Mouse (Mus musculus) neutrophil, adult 5-6 weeks (primary cell): Measurements from ENCODE around the gene Tyms. TPM values are rescaled to one million over a fixed set of nuclear protein-coding genes. Genes with fewer than 3 reads are reported as not detected.

Source experiments
- total RNA-seq: library from RNA; stranded (forward); fragments of 200-1000 nt; gene quantifications from 2 replicates; pipeline ENCODE4 v1.2.3, GENCODE M21; 2017

The Tyms gene
- total RNA-seq, 1 experiment from 2014 or later, result 5.4 TPM

Other genes with a start within 250 kb of the Tyms start
- 1.0 and 1.1 TPM in 2 replicates for gene Il6, start 60.5 kb downstream of the Tyms start, total RNA-seq
- not detected in 2 replicates for gene Garem2, start 31.5 kb upstream of the Tyms start, total RNA-seq
- gene 3110082J24Rik, start 32.5 kb upstream of the Tyms start, total RNA-seq, result not detected in 2 replicates
- 106 and 107 TPM in 2 replicates for gene Hadha, start 81.5 kb upstream of the Tyms start, total RNA-seq
- 54.9 and 63.0 TPM in 2 replicates for gene Hadhb, start 81.6 kb upstream of the Tyms start, total RNA-seq
- not detected in 2 replicates for gene Adgrf3, start 132.1 kb upstream of the Tyms start, total RNA-seq
- gene Selenoi, start 159.0 kb upstream of the Tyms start, total RNA-seq, result 18.3 and 20.9 TPM in 2 replicates
- gene Drc1, start 207.8 kb upstream of the Tyms start, total RNA-seq, result 1.2 TPM in 1 of 2 replicates, not detected in the other